Mouse (Mus musculus) CH12.LX (cell line): Measurements from ENCODE around the gene Spsb2. TPM values are rescaled to one million over a fixed set of nuclear protein-coding genes. Genes with fewer than 3 reads are reported as not detected.
A peak's percentile ranks its signal among the peaks of the same experiment; 100 is the strongest.

Experiments used
- DNase-seq: peaks from one replicate; pipeline ENCODE4 v3.0.0-alpha.2; 2013; ENCODE audit errors: extremely low read depth
- H3K27ac ChIP-seq: 2 replicates; pipeline ENCODE4 v1.5.1; 2012; ENCODE audit warnings: low read depth, mild to moderate bottlenecking, control low read depth, moderate library complexity; ENCODE audit not compliant: insufficient read depth
- H3K27me3 ChIP-seq: replicated peaks from 2 replicates; pipeline ENCODE3; 2012; ENCODE audit warnings: inconsistent platforms
- H3K36me3 ChIP-seq, 2 experiments: replicated peaks in 1 of 2; 2 replicates each; pipeline versions ENCODE3 to v1.6.1; 2012; ENCODE audit warnings: inconsistent platforms in 1 of 2, low read length in 1 of 2, mild to moderate bottlenecking in 1 of 2, mixed read lengths in 1 of 2, moderate library complexity in 1 of 2; ENCODE audit not compliant: control insufficient read depth in 1 of 2, insufficient read depth in 1 of 2
- H3K4me1 ChIP-seq, 2 experiments: 2 replicates each; pipeline ENCODE4 v1.6.1; 2012; ENCODE audit warnings: inconsistent platforms in 1 of 2, moderate library complexity in 1 of 2; ENCODE audit not compliant: insufficient read depth in 2 of 2, control insufficient read depth in 1 of 2
- H3K4me2 ChIP-seq: 2 replicates; pipeline ENCODE4 v1.6.1; 2012; ENCODE audit warnings: low read depth, mild to moderate bottlenecking, control low read depth; ENCODE audit not compliant: poor library complexity, insufficient read depth, severe bottlenecking
- H3K4me3 ChIP-seq, 3 experiments: fragments of 150-350 bp in 1 of 3; sonication (generic) in 1 of 3; replicated peaks in 1 of 3; 2 replicates each; pipeline versions ENCODE3 to v1.5.1; 2011 to 2012; ENCODE audit warnings: low read depth in 2 of 3, low read length in 2 of 3, mild to moderate bottlenecking in 2 of 3, moderate library complexity in 2 of 3, control low read depth in 1 of 3, improper control_type of control experiment in 1 of 3, inconsistent platforms in 1 of 3, mixed read lengths in 1 of 3; ENCODE audit not compliant: poor library complexity in 1 of 3
- H3K79me2 ChIP-seq: replicated peaks from 2 replicates; pipeline ENCODE4 v1.6.1; 2012; ENCODE audit warnings: mild to moderate bottlenecking, moderate library complexity; ENCODE audit not compliant: control insufficient read depth, poor library complexity, insufficient read depth, severe bottlenecking; ENCODE audit errors: extremely low read depth
- H3K9ac ChIP-seq: 2 replicates; pipeline ENCODE4 v1.6.1; 2012; ENCODE audit warnings: low read depth, mild to moderate bottlenecking, control low read depth, moderate library complexity; ENCODE audit not compliant: insufficient read depth
- H3K9me3 ChIP-seq: replicated peaks from 2 replicates; pipeline ENCODE3; 2012; ENCODE audit warnings: low read length, inconsistent platforms, mixed read lengths
- BHLHE40 ChIP-seq: IDR thresholded peaks from 2 replicates; pipeline ENCODE4 v1.6.1; 2011; ENCODE audit warnings: mild to moderate bottlenecking, low read depth, low read length, improper control_type of control experiment
- CHD1 ChIP-seq: IDR thresholded peaks from 2 replicates; pipeline ENCODE4 v1.6.1; 2012; ENCODE audit warnings: low read depth, low read length, improper control_type of control experiment, inconsistent platforms
- CTCF ChIP-seq, 2 experiments: IDR thresholded peaks in 1 of 2; conservative IDR thresholded peaks in 1 of 2; 2 replicates each; pipeline ENCODE4 v1.5.1; 2011 to 2012; ENCODE audit warnings: low read depth in 2 of 2, low read length in 2 of 2, improper control_type of control experiment in 1 of 2, inconsistent platforms in 1 of 2, mild to moderate bottlenecking in 1 of 2, moderate library complexity in 1 of 2
- E2F4 ChIP-seq: IDR thresholded peaks from 2 replicates; pipeline ENCODE4 v1.6.1; 2011; ENCODE audit warnings: low read depth, low read length, improper control_type of control experiment; ENCODE audit not compliant: insufficient replicate concordance
- ETS1 ChIP-seq: conservative IDR thresholded peaks from 2 replicates; pipeline ENCODE4 v1.6.1; 2012; ENCODE audit warnings: low read depth, mild to moderate bottlenecking, inconsistent platforms, low read length, improper control_type of control experiment, moderate library complexity
- GABPA ChIP-seq: IDR thresholded peaks from 2 replicates; pipeline ENCODE4 v1.6.1; 2012; ENCODE audit warnings: low read depth, low read length, improper control_type of control experiment, inconsistent platforms; ENCODE audit not compliant: insufficient replicate concordance
- IRF4 ChIP-seq: IDR thresholded peaks from 2 replicates; pipeline ENCODE4 v1.6.1; 2014; ENCODE audit warnings: low read depth, mild to moderate bottlenecking, inconsistent platforms, low read length, improper control_type of control experiment
- JUN ChIP-seq: IDR thresholded peaks from 2 replicates; pipeline ENCODE4 v1.6.1; 2011; ENCODE audit warnings: low read depth, mild to moderate bottlenecking, low read length, improper control_type of control experiment, moderate library complexity; ENCODE audit not compliant: insufficient read depth
- JUND ChIP-seq: conservative IDR thresholded peaks from 2 replicates; pipeline ENCODE4 v1.6.1; 2011; ENCODE audit warnings: low read depth, low read length, improper control_type of control experiment
- KAT2A ChIP-seq: IDR thresholded peaks from 2 replicates; pipeline ENCODE4 v1.6.1; 2012; ENCODE audit warnings: low read length, improper control_type of control experiment, inconsistent platforms; ENCODE audit not compliant: insufficient replicate concordance
- MAFK ChIP-seq: IDR thresholded peaks from 2 replicates; pipeline ENCODE4 v1.6.1; 2011; ENCODE audit warnings: low read length, improper control_type of control experiment; ENCODE audit not compliant: insufficient replicate concordance
- MAX ChIP-seq: IDR thresholded peaks from 2 replicates; pipeline ENCODE4 v1.6.1; 2011; ENCODE audit warnings: low read length, improper control_type of control experiment
- MEF2A ChIP-seq: IDR thresholded peaks from 2 replicates; pipeline ENCODE4 v1.6.1; 2014; ENCODE audit warnings: low read depth, mild to moderate bottlenecking, inconsistent platforms, low read length, improper control_type of control experiment, borderline replicate concordance
- MXI1 ChIP-seq: IDR thresholded peaks from 2 replicates; pipeline ENCODE4 v1.6.1; 2011; ENCODE audit warnings: mild to moderate bottlenecking, low read depth, low read length, improper control_type of control experiment
- MYC ChIP-seq: IDR thresholded peaks from 2 replicates; pipeline ENCODE4 v1.6.1; 2011; ENCODE audit warnings: low read depth, mild to moderate bottlenecking, improper control_type of control experiment, low read length
- NELFE ChIP-seq: IDR thresholded peaks from 2 replicates; pipeline ENCODE4 v1.6.1; 2011; ENCODE audit warnings: low read depth, low read length, improper control_type of control experiment
- NRF1 ChIP-seq: IDR thresholded peaks from 2 replicates; pipeline ENCODE4 v1.6.1; 2014; ENCODE audit warnings: low read depth, mild to moderate bottlenecking, inconsistent platforms, low read length, improper control_type of control experiment, moderate library complexity
- PAX5 ChIP-seq: IDR thresholded peaks from 2 replicates; pipeline ENCODE4 v1.6.1; 2012; ENCODE audit warnings: low read length, inconsistent platforms, mixed read lengths
- POLR2A ChIP-seq: IDR thresholded peaks from 2 replicates; pipeline ENCODE4 v1.6.1; 2011; ENCODE audit warnings: low read depth, mild to moderate bottlenecking, improper control_type of control experiment, low read length
- POLR2AphosphoS2 ChIP-seq: IDR thresholded peaks from 2 replicates; pipeline ENCODE4 v1.6.1; 2011; ENCODE audit warnings: low read depth, low read length, improper control_type of control experiment
- RAD21 ChIP-seq: IDR thresholded peaks from 2 replicates; pipeline ENCODE4 v1.6.1; 2011; ENCODE audit warnings: low read depth, mild to moderate bottlenecking, low read length, improper control_type of control experiment, moderate library complexity
- RCOR1 ChIP-seq: conservative IDR thresholded peaks from 2 replicates; pipeline ENCODE4 v1.6.1; 2012; ENCODE audit warnings: low read depth, mild to moderate bottlenecking, inconsistent platforms, low read length, improper control_type of control experiment
- SIN3A ChIP-seq: IDR thresholded peaks from 2 replicates; pipeline ENCODE4 v1.6.1; 2012; ENCODE audit warnings: low read length, improper control_type of control experiment, inconsistent platforms
- SMC3 ChIP-seq: IDR thresholded peaks from 2 replicates; pipeline ENCODE4 v1.6.1; 2011; ENCODE audit warnings: low read depth, low read length, improper control_type of control experiment
- TBP ChIP-seq: conservative IDR thresholded peaks from 2 replicates; pipeline ENCODE4 v1.6.1; 2011; ENCODE audit warnings: low read depth, low read length, improper control_type of control experiment
- TCF12 ChIP-seq: IDR thresholded peaks from 2 replicates; pipeline ENCODE4 v1.6.1; 2014; ENCODE audit warnings: low read depth, mild to moderate bottlenecking, inconsistent platforms, low read length, improper control_type of control experiment
- UBTF ChIP-seq: IDR thresholded peaks from 2 replicates; pipeline ENCODE4 v1.6.1; 2012; ENCODE audit warnings: low read depth, mild to moderate bottlenecking, inconsistent platforms, low read length, improper control_type of control experiment, moderate library complexity
- USF1 ChIP-seq: IDR thresholded peaks from 2 replicates; pipeline ENCODE4 v1.6.1; 2014; ENCODE audit warnings: low read depth, mild to moderate bottlenecking, inconsistent platforms, low read length, improper control_type of control experiment
- USF2 ChIP-seq: conservative IDR thresholded peaks from 2 replicates; pipeline ENCODE4 v1.6.1; 2011; ENCODE audit warnings: low read depth, low read length, improper control_type of control experiment
- ZKSCAN1 ChIP-seq: IDR thresholded peaks from 2 replicates; pipeline ENCODE4 v1.6.1; 2012; ENCODE audit warnings: low read depth, inconsistent platforms, low read length, improper control_type of control experiment, borderline replicate concordance
- ZMIZ1 ChIP-seq: IDR thresholded peaks from 2 replicates; pipeline ENCODE4 v1.6.1; 2012; ENCODE audit warnings: low read depth, mild to moderate bottlenecking, inconsistent platforms, low read length, improper control_type of control experiment
- ZNF384 ChIP-seq: IDR thresholded peaks from 2 replicates; pipeline ENCODE4 v1.6.1; 2012; ENCODE audit warnings: low read depth, low read length, improper control_type of control experiment, inconsistent platforms
- dilution Hi-C: fragments of 300-500 bp; cut with MboI; formaldehyde crosslinking; loops from 2 replicates; pipeline ENCODE4 v1.14.3; 2020; ENCODE audit warnings: low sequenced_read_pairs; ENCODE audit not compliant: extremely low pct_unique_long_range_greater_than_20kb, extremely low pct_ligation_motif_present
- in situ Hi-C: fragments of 300-500 bp; cut with MboI; formaldehyde crosslinking; loops from 3 replicates; pipeline ENCODE4 v1.14.3; 2019; ENCODE audit warnings: low sequenced_read_pairs, low pct_ligation_motif_present, low pct_unique_long_range_greater_than_20kb, mixed read lengths
- polyA plus RNA-seq: library from polyadenylated mRNA; unstranded; fragments of >175 nt; gene quantifications from 2 replicates; pipeline ENCODE4 v1.2.1, GENCODE M21; 2012; ENCODE audit warnings: low read depth; ENCODE audit not compliant: insufficient read length
- total RNA-seq, 2 experiments: library from RNA; depleted of rRNA; stranded (reverse); fragments of 300-350 nt in 1 of 2; fragments of >200 nt in 1 of 2; gene quantifications; 2 replicates each; pipeline ENCODE4 v1.2.3; 2012 to 2014

Gene Spsb2
- total and polyA plus RNA-seq, 3 experiments = 2.4 to 3.3 TPM; not detected in 1

GRCm38 (mm10) chr6:124828101-124828592, 19.7 kb downstream of the Spsb2 start (continued):
- TF ChIP-seq BHLHE40 (no peak), ZMIZ1 (0 out of 2 replicates have a peak, but pooled peaks have one; percentile 37), ZNF384 (no peak), UBTF (no peak), SMC3 (no peak), TCF12 (no peak), KAT2A (no peak), MXI1 (0 out of 2 replicates have a peak, but pooled peaks have one; percentile 4), TBP (no peak)

GRCm38 (mm10) chr6:124828868-124829798, 20.7 kb downstream of the Spsb2 start, which contains the start of the genes Usp5 and Cdca3:
Gene Usp5 (minus strand): TSS chr6:124829484.
Gene Cdca3 (plus strand): TSS chr6:124829547.
- Histone ChIP-seq H3K36me3 (peaks cover 49 to 65% of the 10 kb centered on the region in 2 experiments), H3K4me1 (peaks cover 3 to 43% of the 10 kb centered on the region in 2 experiments), H3K27ac (peak within 1 kb of the TSS; percentile 87), H3K4me3 (peak within 1 kb of the TSS; percentile 88 to 94 (median 90)), H3K9me3 (no peaks in the 10 kb centered on the region), H3K4me2 (peak within 1 kb of the TSS; percentile 90), H3K9ac (peak within 1 kb of the TSS; percentile 94), H3K79me2 (peaks cover 32% of the 10 kb centered on the region), H3K27me3 (no peaks in the 10 kb centered on the region)
- in situ Hi-C loops = no loop called here
- peak; percentile 99 for DNase-seq
- dilution Hi-C loops = no loop called here
- TF ChIP-seq MXI1 = peak; percentile 80
- no peak for TF ChIP-seq SMC3
- TF ChIP-seq USF2 = no peak
- peak; percentile 62 for TF ChIP-seq ZMIZ1
- peak; percentile 94; the same call in 1 of the 2 replicates for TF ChIP-seq GABPA
- TF ChIP-seq ZNF384 = no peak
- TF ChIP-seq CTCF (conservative IDR thresholded peaks at IDR 0.05 in 1 of 2, IDR thresholded peaks at IDR 0.05 in 1 of 2; ENCODE audit: low read depth in 2 of 2, low read length in 2 of 2) = no peak
- peak; percentile 94 for TF ChIP-seq NRF1
- TF ChIP-seq MYC = peak; percentile 95
- peak; percentile 79; the same call in 1 of the 2 replicates for TF ChIP-seq POLR2AphosphoS2
- TF ChIP-seq MEF2A = no peak; the same call in 1 of the 2 replicates
- TF ChIP-seq MAX = peak; percentile 45; the same call in 1 of the 2 replicates
- no peak for TF ChIP-seq RAD21
- peak; percentile 31 for TF ChIP-seq SIN3A
- no peak for TF ChIP-seq RCOR1
- TF ChIP-seq ETS1 = no peak
- peak; percentile 74 for TF ChIP-seq POLR2A
- TF ChIP-seq E2F4 = no peak
- TF ChIP-seq JUN = no peak
- peak; percentile 62; the same call in 1 of the 2 replicates for TF ChIP-seq TCF12
- peak; percentile 100 for TF ChIP-seq KAT2A
- TF ChIP-seq TBP = peak; percentile 75; the same call in 1 of the 2 replicates
- 0 out of 2 replicates have a peak, but pooled peaks have one; percentile 8 for TF ChIP-seq USF1
- TF ChIP-seq NELFE = peak; percentile 75
- TF ChIP-seq CHD1 = no peak
- no peak for TF ChIP-seq PAX5
- TF ChIP-seq MAFK = no peak
- no peak for TF ChIP-seq ZKSCAN1
- no peak for TF ChIP-seq JUND
- no peak; the same call in 1 of the 2 replicates for TF ChIP-seq BHLHE40
- no peak for TF ChIP-seq IRF4
